Mouse (Mus musculus) thymus, adult 2 months (tissue): Measurements from ENCODE around the gene Arrdc3. TPM values are rescaled to one million over a fixed set of nuclear protein-coding genes. Genes with fewer than 3 reads are reported as not detected.
"Not testable (repeated sequence)": the region's sequence is repeated elsewhere in the genome, so short reads cannot be mapped to it uniquely, and the experiment has no call there.

ENCODE experiments used
- DNase-seq: peaks from one replicate; pipeline ENCODE4 v3.0.0; 2021
- H3K27ac ChIP-seq: fragments of 200-500 bp; 2 replicates; pipeline ENCODE4 v1.5.1; 2012; ENCODE audit warnings: low read length, control low read depth; ENCODE audit not compliant: control insufficient read depth, insufficient read depth
- H3K27me3 ChIP-seq: fragments of 200-500 bp; 2 replicates; pipeline ENCODE4 v1.6.1; 2012; ENCODE audit warnings: mild to moderate bottlenecking, low read length, moderate library complexity, mixed read lengths; ENCODE audit not compliant: control insufficient read depth, insufficient read depth
- H3K36me3 ChIP-seq: fragments of 200-500 bp; 2 replicates; pipeline ENCODE4 v1.6.1; 2012; ENCODE audit warnings: mild to moderate bottlenecking, low read length, moderate library complexity; ENCODE audit not compliant: control insufficient read depth, insufficient read depth
- H3K4me1 ChIP-seq: fragments of 200-500 bp; replicated peaks from 2 replicates; pipeline ENCODE4 v1.6.1; 2012; ENCODE audit warnings: low read length; ENCODE audit not compliant: control insufficient read depth, insufficient read depth
- H3K4me3 ChIP-seq: fragments of 200-500 bp; 2 replicates; pipeline ENCODE4 v1.5.1; 2012; ENCODE audit warnings: mild to moderate bottlenecking, low read length, control low read depth, moderate library complexity; ENCODE audit not compliant: control insufficient read depth, insufficient read depth
- CTCF ChIP-seq: fragments of 200-500 bp; IDR thresholded peaks from 2 replicates; pipeline ENCODE4 v1.5.1; 2012; ENCODE audit warnings: mild to moderate bottlenecking, control low read depth, low read length, moderate library complexity, borderline replicate concordance; ENCODE audit not compliant: control insufficient read depth, poor library complexity, insufficient read depth; ENCODE audit errors: extremely low read depth
- POLR2A ChIP-seq: fragments of 200-500 bp; IDR thresholded peaks from 2 replicates; pipeline ENCODE4 v1.6.1; 2012; ENCODE audit warnings: mild to moderate bottlenecking, low read length, control low read depth, moderate library complexity; ENCODE audit not compliant: control insufficient read depth, poor library complexity, insufficient read depth; ENCODE audit errors: extremely low read depth
- WGBS: fragments of 180-500 bp; shearing (Covaris S2); methylation state at CpG from one replicate; pipeline ENCODE4 v1.1.7; 2018; 5-methylcytosine and 5-hydroxymethylcytosine counted together
- polyA plus RNA-seq: library from polyadenylated mRNA; depleted of rRNA; stranded (reverse); fragments of >200 nt; gene quantifications from 2 replicates; pipeline ENCODE4 v1.2.3, GENCODE M21; 2012

The Arrdc3 gene
- polyA plus RNA-seq, 1 experiment, result 18.9 TPM

- no peak for DNase-seq
- Histone ChIP-seq H3K4me3 (no peak overlapping the region), H3K4me1 (no peaks in the 10 kb centered on the region), H3K27ac (no peak overlapping the region), H3K27me3 (no peaks in the 10 kb centered on the region), H3K36me3 (peaks cover 28% of the 10 kb centered on the region)
- TF ChIP-seq CTCF (no peak), POLR2A (no peak)
- 87% methylated on average over 2 of the region's 2 CpGs for WGBS
These were observed 4.7 kb downstream of the Arrdc3 start for GRCm38 (mm10) chr13:80887842-80888241.

- H3K27ac ChIP-seq, H3K27me3 ChIP-seq, H3K4me1 ChIP-seq, H3K4me3 ChIP-seq, DNase-seq: not testable (repeated sequence)
- peaks cover 44% of the 10 kb centered on the region for H3K36me3 ChIP-seq
- 98% methylated on average over 3 of the region's 3 CpGs for WGBS
These were observed 11.7 kb downstream of the Arrdc3 start for GRCm38 (mm10) chr13:80894928-80895327.

- no peak overlapping the region for H3K27ac ChIP-seq
- 84% methylated on average over 1 of the region's 1 CpGs for WGBS
- no peak for DNase-seq
- TF ChIP-seq CTCF, result no peak
- TF ChIP-seq POLR2A, result no peak
- H3K4me1 ChIP-seq, result no peaks in the 10 kb centered on the region
- peaks cover 21% of the 10 kb centered on the region for H3K36me3 ChIP-seq
- H3K27me3 ChIP-seq, result no peaks in the 10 kb centered on the region
- no peak overlapping the region for H3K4me3 ChIP-seq
These were observed 14.2 kb downstream of the Arrdc3 start for GRCm38 (mm10) chr13:80897411-80897810.

GRCm38 (mm10) chr13:80898095-80898494 lies 14.9 kb downstream of the Arrdc3 start:
- TF ChIP-seq CTCF, result no peak
- no peak for TF ChIP-seq POLR2A
- Histone ChIP-seq H3K36me3 (peaks cover 16% of the 10 kb centered on the region), H3K4me3 (no peak overlapping the region), H3K27ac (no peak overlapping the region), H3K27me3 (no peaks in the 10 kb centered on the region), H3K4me1 (no peaks in the 10 kb centered on the region)
- no peak for DNase-seq
- 96% methylated on average over 4 of the region's 4 CpGs for WGBS

- DNase-seq, result no peak
- Histone ChIP-seq H3K36me3 (peaks cover 3% of the 10 kb centered on the region; the same call in 1 of the 2 replicates), H3K27ac (no peak overlapping the region), H3K4me3 (no peak overlapping the region), H3K27me3 (no peaks in the 10 kb centered on the region), H3K4me1 (no peaks in the 10 kb centered on the region)
- WGBS, result 79% methylated on average over 2 of the region's 2 CpGs
- TF ChIP-seq CTCF, result no peak
- no peak for TF ChIP-seq POLR2A
These were observed 16.3 kb downstream of the Arrdc3 start for GRCm38 (mm10) chr13:80899435-80900029.

- H3K4me3 ChIP-seq, result no peak overlapping the region
- no peaks in the 10 kb centered on the region for H3K36me3 ChIP-seq
- no peak for DNase-seq
- WGBS, result 91% methylated on average over 4 of the region's 4 CpGs
- no peak overlapping the region for H3K27ac ChIP-seq
- no peaks in the 10 kb centered on the region for H3K4me1 ChIP-seq
- TF ChIP-seq POLR2A, result no peak
- TF ChIP-seq CTCF, result no peak
- H3K27me3 ChIP-seq, result no peaks in the 10 kb centered on the region
These were observed 18.2 kb downstream of the Arrdc3 start for GRCm38 (mm10) chr13:80901432-80901831.

GRCm38 (mm10) chr13:80902796-80903195 lies 19.6 kb downstream of the Arrdc3 start:
- no peaks in the 10 kb centered on the region for H3K36me3 ChIP-seq
- H3K27me3 ChIP-seq, result no peaks in the 10 kb centered on the region
- no peak overlapping the region for H3K27ac ChIP-seq
- no peak for DNase-seq
- H3K4me3 ChIP-seq, result no peak overlapping the region
- 33% methylated on average over 3 of the region's 3 CpGs for WGBS
- no peaks in the 10 kb centered on the region for H3K4me1 ChIP-seq
- TF ChIP-seq CTCF, result no peak
- no peak for TF ChIP-seq POLR2A
